Mouse (Mus musculus) lung, postnatal 0 days (tissue): ENCODE measurements at regions not wholly inside any gene's neighbourhood (a gene's known extent, or its start where the extent isn't known, plus 50 kb on each side); places are given as distances from the start of the nearest gene placed in this dataset.
"Not testable (repeated sequence)": the region's sequence is repeated elsewhere in the genome, so short reads cannot be mapped to it uniquely, and the experiment has no call there.

Experiments used
- CTCF ChIP-seq: IDR thresholded peaks from 2 replicates; pipeline ENCODE4 v1.5.1; 2016; ENCODE audit warnings: antibody characterized with exemption, mild to moderate bottlenecking
- EP300 ChIP-seq: IDR thresholded peaks from 2 replicates; pipeline ENCODE4 v1.6.1; 2016; ENCODE audit warnings: antibody characterized with exemption, mild to moderate bottlenecking, control low read depth

GRCm38 (mm10) chr10:96289005-96289404 is 152.6 kb downstream of the Gm5426 start:
- TF ChIP-seq CTCF, EP300: not testable (repeated sequence)
